Mouse (Mus musculus): ENCODE measurements around the gene Pax4. TPM values are rescaled to one million over a fixed set of nuclear protein-coding genes. Genes with fewer than 3 reads are reported as not detected.

Gene Pax4
- not detected for total RNA-seq (2021)
- long read RNA-seq, experiment 1 = 0 reads
- long read RNA-seq, experiment 2 = 0 reads

DNA sequence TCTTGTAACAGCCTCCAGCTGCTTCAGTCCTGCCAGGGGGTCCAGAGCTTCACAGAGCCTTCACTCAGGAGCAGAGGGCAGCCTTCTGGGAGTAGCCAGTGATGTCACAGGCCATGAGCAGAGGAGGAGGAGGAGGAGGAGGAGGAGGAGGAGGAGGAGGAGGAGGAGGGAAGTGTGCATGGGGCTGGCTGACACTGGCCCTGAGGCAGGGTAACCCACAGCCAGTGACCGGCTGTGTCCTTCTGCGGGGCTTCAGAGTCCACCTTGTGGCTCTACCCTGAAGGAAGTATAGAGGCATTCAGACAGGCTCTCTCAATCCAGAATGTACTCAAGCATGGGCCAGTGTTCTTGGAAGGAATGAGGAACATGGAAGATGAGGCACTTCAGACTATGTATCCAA lies at the start of gene Pax4:
TSS of gene Pax4 (minus strand) at position 101 of the 400 bp plus-strand sequence.
- intact Hi-C loops (cut with DNase I) = no loop called here
- no peak within 1 kb of the TSS for H3K27ac ChIP-seq
- TF ChIP-seq CTCF (IDR thresholded peaks at IDR 0.05) = no peak
- no peak for DNase-seq
- H3K4me3 ChIP-seq = no peak within 1 kb of the TSS

DNA sequence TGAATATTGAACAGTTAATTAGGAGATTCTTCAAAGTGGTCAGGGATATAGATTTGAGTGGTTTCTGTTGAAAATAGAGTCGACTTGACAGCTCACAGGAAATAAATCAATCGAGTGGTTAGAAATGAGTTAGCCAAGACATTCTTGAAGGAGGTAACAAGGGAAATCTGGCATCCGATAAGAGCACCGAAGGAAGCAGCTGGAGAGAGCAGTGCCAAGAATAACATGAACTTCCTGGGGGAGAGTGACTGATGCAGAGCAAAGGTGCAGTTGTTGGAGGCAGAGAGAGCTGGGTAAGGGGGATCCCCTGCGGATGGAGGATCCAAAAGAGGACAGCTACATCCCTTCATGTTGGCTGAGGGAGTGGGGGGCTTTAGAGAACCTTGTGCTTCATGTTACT lies 48.7 kb upstream of the Pax4 start:
- no peak overlapping the region for H3K4me3 ChIP-seq
- no peak for DNase-seq
- TF ChIP-seq CTCF (IDR thresholded peaks at IDR 0.05) = no peak
- H3K27ac ChIP-seq = no peak overlapping the region
- intact Hi-C loops (cut with DNase I) = no loop called here

DNA sequence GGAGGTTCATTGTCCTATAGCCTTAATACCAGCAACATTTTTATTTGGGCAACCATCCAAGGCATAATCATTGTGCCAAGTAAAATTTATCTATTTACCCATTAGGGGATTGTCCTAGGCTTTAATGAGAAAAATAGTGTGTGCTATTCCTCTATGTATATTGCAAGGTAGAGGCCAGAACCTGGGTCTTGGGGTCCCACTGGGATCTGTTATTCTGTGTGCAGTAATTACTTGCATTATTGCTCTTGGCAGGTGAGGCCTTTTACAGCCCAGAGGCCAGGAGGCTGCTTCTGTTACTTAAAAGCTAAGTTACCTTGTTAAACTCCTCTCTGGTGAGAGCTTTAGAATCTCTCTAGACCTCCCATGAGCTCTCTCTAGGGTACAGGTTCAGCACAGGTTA lies 42.0 kb upstream of the Pax4 start:
- DNase-seq = no peak
- TF ChIP-seq CTCF (IDR thresholded peaks at IDR 0.05) = no peak
- intact Hi-C loops (cut with DNase I) = no loop called here
- H3K27ac ChIP-seq = no peak overlapping the region
- H3K4me3 ChIP-seq = no peak overlapping the region

DNA sequence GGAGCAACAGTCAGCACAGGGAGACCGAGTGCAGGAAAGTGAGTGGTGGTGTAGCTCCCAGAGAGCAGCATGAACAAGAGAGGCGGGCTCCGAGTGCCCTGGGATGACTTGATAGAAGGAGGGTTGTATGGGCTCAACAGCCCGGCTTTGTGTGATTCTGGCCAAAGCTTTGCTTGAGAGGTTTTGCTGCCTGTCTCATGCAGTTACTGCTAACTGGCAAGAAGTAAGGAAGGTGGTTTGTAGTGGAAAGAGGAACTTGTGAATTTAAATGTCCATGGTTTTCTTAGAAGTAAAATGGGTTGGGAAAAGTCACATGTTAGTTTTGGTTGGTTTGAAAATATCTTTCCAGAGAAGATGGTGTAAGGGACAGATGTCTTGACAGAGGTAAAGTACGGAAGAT lies 41.5 kb upstream of the Pax4 start:
- Histone ChIP-seq H3K27ac (no peak overlapping the region), H3K4me3 (no peak overlapping the region)
- DNase-seq = no peak
- no peak for TF ChIP-seq CTCF (IDR thresholded peaks at IDR 0.05)
- intact Hi-C loops (cut with DNase I) = no loop called here

DNA sequence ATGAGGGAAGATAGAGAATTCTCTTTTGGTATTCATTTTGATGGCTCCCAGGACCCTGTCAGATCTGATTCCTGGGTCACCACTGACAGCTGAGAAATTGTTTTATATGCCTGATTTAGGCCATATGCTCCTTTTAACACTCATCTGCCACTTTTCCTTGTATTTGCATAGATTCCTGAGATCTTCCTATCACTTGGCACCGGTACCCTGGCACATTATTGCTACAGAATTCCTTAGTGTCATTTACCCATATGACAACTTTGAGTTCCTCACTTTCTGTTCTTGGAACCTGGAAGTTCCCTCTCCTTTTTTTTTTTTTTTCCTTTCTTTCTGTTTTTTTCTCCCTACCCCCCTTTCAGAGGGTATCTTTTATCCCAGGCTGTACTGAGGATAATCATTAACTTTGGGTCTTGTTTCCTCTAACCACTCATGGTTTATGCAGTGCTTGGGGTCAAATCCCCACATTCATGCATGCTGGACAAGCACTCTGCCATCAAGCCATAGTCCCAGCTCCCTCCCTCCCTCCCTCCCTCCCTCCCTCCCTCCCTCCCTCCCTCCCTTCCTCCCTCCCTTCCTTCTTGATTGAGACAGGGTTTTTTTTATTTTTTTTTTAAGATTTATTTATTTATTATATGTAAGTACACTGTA lies 39.2 kb upstream of the Pax4 start:
- no peak overlapping the region for H3K27ac ChIP-seq
- DNase-seq = no peak
- intact Hi-C loops (cut with DNase I) = no loop called here
- H3K4me3 ChIP-seq = no peak overlapping the region
- no peak for TF ChIP-seq CTCF (IDR thresholded peaks at IDR 0.05)

DNA sequence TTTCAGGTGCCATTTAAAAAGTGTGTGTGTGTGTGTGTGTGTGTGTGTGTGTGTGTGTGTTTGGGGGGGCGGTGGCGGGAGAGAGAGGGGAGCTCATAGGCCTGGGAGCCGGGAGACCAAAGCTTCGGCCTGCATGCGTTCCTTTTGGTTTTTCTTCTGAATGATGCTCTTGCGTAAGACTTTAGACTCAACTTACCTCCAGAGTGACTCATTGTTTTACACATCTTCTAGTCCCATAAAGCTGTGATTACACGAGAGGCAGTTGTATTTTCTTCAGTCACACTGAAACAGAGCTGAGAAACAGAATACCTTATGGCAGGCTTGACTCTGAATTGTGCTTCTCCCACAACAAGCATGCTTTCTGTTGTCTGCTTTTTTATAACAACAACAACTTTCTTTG lies 37.8 kb upstream of the Pax4 start:
- Histone ChIP-seq H3K4me3 (no peak overlapping the region), H3K27ac (no peak overlapping the region)
- no peak for DNase-seq
- no peak for TF ChIP-seq CTCF (IDR thresholded peaks at IDR 0.05)
- intact Hi-C loops (cut with DNase I) = no loop called here

DNA sequence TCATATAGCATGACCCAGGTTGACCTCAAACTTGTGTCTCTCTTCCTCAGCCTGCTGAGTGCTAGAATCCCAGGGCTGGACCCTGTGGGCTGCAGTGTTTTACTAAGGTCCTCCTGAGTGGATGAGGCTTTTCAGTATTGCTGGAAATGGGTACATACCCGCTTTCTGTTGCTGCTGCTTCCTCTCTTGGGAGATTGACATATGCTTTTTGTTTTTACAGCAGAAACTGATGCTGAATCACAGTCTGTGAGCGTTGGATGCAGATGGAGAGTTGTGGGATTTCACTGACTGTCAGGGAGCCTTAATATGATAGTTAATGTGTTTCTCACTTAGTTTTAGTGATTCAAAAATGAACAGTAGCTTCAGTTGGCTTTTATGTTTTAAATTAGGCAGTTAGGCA lies 37.3 kb upstream of the Pax4 start:
- no peak for DNase-seq
- Histone ChIP-seq H3K4me3 (no peak overlapping the region), H3K27ac (no peak overlapping the region; the same call in 1 of the 2 replicates)
- TF ChIP-seq CTCF (IDR thresholded peaks at IDR 0.05) = no peak
- intact Hi-C loops (cut with DNase I) = no loop called here

DNA sequence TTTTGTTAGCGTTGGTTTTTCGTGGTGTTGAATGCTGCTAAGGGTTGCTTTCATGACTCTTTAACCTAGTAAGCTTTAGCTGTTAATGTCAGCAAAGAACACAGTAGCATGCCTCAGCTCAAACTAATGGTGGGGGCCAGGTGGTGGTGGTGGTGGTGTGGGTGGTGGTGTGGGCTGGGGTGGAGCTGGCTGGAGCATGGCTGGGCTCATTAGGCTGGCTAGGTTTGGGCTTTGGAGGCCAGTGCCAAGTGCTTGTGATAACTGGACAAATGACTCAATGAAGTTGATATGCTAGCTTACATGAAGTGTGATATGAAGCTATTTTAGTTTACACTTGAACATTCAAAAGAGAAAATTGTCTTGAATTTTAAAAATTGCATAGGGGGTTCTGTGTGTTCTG lies 36.9 kb upstream of the Pax4 start:
- DNase-seq = peak; percentile 30
- TF ChIP-seq CTCF (IDR thresholded peaks at IDR 0.05) = no peak
- intact Hi-C loops (cut with DNase I) = no loop called here
- H3K4me3 ChIP-seq = no peak overlapping the region
- no peak overlapping the region; the same call in 1 of the 2 replicates for H3K27ac ChIP-seq

DNA sequence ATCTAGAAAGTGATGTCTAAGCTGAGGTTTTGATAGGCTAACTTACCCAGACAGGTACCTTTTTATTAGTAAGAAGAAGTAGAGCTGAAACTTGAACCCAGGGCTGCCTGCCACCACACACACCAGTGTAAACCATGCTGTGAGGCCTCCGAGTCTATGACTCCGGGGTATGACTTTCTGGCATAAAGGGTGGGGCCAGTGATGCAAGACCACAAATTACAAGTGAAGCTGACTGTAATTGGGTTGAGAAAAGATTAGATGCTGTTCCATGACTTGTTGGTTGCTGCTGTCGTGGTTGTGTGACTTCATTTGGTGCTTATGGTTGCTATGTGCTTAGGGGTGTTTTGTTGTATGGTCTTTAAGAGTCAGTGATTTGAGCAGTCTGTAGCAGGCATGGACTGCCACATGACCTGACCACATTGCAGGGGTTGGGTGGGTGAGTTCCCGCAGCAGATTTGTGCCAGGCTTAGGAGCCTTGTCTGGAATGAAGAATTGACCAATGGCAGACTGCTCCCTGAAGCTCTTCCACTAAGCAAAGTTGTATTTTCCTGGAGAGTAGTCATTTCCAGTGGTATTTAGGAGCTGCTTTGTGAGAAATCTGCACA lies 33.7 kb upstream of the Pax4 start:
- Histone ChIP-seq H3K27ac (no peak overlapping the region), H3K4me3 (no peak overlapping the region)
- intact Hi-C loops (cut with DNase I) = no loop called here
- TF ChIP-seq CTCF (IDR thresholded peaks at IDR 0.05) = no peak
- DNase-seq = no peak

DNA sequence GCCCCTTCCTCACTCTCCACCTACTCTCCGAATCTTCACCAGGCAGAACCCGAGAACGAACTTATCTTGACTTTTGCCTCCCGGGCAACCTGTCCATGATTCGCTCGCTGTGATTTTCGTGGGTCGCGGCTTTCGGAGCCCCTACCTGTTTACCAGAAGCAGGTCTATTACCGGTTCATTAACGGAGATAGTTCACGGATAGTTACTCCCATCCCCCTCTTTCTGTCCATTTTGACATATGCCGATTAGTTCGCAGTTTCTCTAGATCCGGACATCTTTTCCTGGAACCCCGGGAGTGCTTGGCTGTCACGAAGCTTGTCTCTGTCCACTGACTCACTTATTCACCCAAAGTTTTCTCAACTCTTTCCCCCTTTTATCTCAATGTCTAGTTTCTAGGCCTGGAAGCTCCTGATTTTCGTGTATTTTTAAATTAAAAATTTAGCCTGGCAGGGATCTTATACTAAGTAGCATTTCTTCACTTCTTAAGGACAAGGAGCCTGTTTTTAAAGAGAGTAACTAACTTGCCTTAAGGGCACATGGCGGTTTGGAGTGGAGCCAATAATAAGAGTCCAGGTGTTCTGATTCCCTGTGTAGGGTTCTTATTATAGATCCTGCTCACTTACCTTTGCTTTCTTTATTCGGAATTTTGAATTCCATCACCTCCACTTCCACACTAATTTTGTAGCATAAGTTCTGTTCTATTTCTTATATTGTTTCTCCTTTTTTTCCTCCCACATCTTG lies 31.8 kb upstream of the Pax4 start:
- Histone ChIP-seq H3K4me3 (peak overlapping the region; percentile 86), H3K27ac (peak overlapping the region; percentile 97)
- no peak for DNase-seq
- intact Hi-C loops (cut with DNase I) = loop anchor here (1.0 kb wide), 1 partner anchor 58 kb away; the partner anchor contains the start of gene Arf5
- TF ChIP-seq CTCF (IDR thresholded peaks at IDR 0.05) = no peak

DNA sequence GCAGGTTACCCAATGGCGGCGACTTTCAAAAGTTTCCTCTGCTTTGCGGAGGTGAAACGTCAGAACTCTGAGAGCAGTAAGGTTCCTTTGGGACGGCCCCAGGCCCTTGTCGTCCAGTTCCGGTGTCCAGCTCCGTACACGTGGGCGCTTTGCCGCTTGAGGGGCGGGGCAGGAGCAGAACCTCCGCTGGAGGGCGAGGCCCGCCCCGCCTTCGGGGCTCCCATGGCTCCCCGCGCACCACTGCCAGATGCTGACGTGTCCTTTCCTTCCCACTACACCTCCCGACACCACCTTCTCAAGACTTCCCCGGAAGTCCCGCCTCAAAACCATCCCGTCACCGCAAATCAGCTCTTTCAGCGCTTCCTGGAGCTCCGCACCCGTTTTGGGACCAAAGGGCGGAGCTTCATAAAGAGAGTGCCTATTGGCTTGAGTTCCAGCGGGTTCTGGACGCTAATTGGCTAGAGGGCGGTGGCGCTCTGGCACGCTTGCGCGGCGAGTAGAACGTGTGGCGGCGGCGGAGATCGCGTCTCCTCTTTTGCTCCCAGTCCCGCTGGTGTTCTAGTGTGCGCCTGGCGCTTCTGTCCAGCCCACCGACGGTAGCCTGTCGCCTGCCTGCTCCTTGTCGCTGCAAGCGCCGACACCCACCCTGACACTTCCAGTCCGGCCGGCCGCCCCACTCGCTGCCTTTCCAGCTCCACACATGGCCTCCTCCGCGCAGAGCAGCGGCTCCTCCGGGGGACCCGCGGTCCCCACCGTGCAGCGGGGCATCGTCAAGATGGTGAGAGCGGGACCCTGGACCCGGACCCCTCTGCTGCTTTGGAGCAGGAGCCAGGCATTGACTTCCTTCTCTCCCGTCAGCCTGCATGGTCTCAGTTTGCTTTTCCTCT lies 31.0 kb upstream of the Pax4 start:
- Histone ChIP-seq H3K4me3 (peak overlapping the region; percentile 86), H3K27ac (peak overlapping the region; percentile 97)
- peak; percentile 100 for DNase-seq
- intact Hi-C loops (cut with DNase I) = loop anchor here (1.0 to 5.0 kb wide), 2 partner anchors 57 to 218 kb away; partner anchors contain the start of gene Arf5
- TF ChIP-seq CTCF (IDR thresholded peaks at IDR 0.05) = no peak

DNA sequence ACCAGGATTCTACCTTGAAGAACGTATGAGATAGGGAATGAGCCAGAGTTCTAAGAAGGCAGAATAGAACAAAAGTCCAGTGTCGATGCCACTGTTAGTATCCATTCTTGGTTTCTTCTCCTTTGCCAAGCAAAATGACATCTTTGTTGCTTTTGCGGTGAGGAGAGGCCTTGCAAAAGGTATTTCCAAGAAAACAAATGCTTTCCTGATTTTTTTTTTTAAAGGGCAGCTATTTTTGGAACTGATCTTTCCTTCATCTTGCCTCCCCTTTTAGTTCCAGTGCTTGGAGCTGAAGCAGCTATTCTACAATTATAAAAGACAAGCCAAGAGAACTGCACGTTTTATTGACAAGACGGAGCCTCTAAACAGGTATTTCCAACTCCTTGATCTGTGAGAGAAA lies 25.7 kb upstream of the Pax4 start, which contains the start of gene Snd1:
TSS of gene Snd1 (plus strand) at position 301 of the 400 bp plus-strand sequence.
- no peak within 1 kb of the TSS for H3K4me3 ChIP-seq
- H3K27ac ChIP-seq = no peak within 1 kb of the TSS
- intact Hi-C loops (cut with DNase I) = loop anchor here (5.0 kb wide), 1 partner anchor 213 kb away; no protein-coding TSS in a partner anchor

More for the DNA sequence above, 25.7 kb upstream of the Pax4 start, which contains the start of gene Snd1:
- DNase-seq = no peak
- TF ChIP-seq CTCF (IDR thresholded peaks at IDR 0.05) = no peak

All from gastrocnemius, adult 2 months (tissue).